ENCODE assay signal across 15 mouse cellular contexts in the genomic region with DNA sequence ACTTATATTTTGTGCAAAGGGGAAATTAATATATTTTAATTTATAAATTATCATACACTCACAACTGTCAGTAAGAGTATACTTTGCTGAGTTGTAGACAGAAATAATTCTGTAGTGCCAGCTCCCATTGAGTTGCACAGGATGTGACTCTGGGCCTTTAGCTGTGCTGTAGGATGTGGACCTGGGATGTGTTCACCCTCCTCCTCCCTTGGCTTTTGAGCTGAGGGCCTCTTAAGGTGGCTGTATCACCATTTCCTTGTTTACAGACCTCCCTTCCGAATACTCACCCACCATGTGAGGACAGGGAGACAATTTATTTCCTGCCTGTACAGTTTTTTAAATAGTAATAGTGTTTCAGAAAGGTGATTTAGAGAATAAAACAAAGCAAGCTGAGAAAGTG.
"Had no signal": no experiment of that assay in that cellular context is flagged by ENCODE, and none has a peak within 500 bp of the region (broad histone marks: within the 10 kb centered on the region; RNA-seq: fewer than 3 reads in every experiment).

No protein-coding gene starts in this region.

- H3K27me3 ChIP-seq: limb, embryonic 12.5 days; liver, embryonic 13.5 days; neural tube, embryonic 12.5 days had no signal

- H3K4me3 ChIP-seq: limb, embryonic 12.5 days; liver, embryonic 13.5 days; midbrain, embryonic 10.5 days; myocyte; neural tube, embryonic 12.5 days had no signal

- H3K4me1 ChIP-seq: neural tube, embryonic 12.5 days had no signal

- H3K27ac ChIP-seq: limb, embryonic 12.5 days; liver, embryonic 13.5 days; midbrain, embryonic 10.5 days; neural tube, embryonic 12.5 days had no signal

- H3K9me3 ChIP-seq: limb, embryonic 12.5 days; liver, embryonic 13.5 days; midbrain, embryonic 10.5 days; neural tube, embryonic 12.5 days had no signal

- ATAC-seq: intestine, postnatal 0 days; liver, postnatal 0 days had no signal

- DNase-seq: kidney, adult 8-10 months; kidney, postnatal 25 days; liver; liver, embryonic 13.5 days; liver, postnatal 0 days; lung, postnatal 36 days; midbrain, embryonic 14.5 days; retina, postnatal 1 day; right cerebral cortex, postnatal 4 days; spleen, adult 18-20 months had no signal

- H3K4me2 ChIP-seq: limb, embryonic 12.5 days; liver, embryonic 13.5 days; neural tube, embryonic 12.5 days had no signal

- H3K9ac ChIP-seq: limb, embryonic 12.5 days; liver, embryonic 13.5 days; liver, postnatal 0 days; neural tube, embryonic 12.5 days had no signal

- H3K36me3 ChIP-seq: neural tube, embryonic 12.5 days had no signal
